Mouse (Mus musculus) intestine, embryonic 14.5 days (tissue): ENCODE results near the gene Cetn3. TPM values are rescaled to one million over a fixed set of nuclear protein-coding genes. Genes with fewer than 3 reads are reported as not detected.
A peak's percentile ranks its signal among the peaks of the same experiment; 100 is the strongest.

Experiments
- ATAC-seq: fragments of 200-750 bp; cut with Nextera tagmentation; replicated peaks from 2 replicates; pipeline ENCODE4 v1.8.0; 2017; ENCODE audit warnings: low read depth, moderate number of reproducible peaks, moderate TSS enrichment, moderate library complexity; ENCODE audit not compliant: low FRiP score, low TSS enrichment
- DNase-seq: peaks from one replicate; pipeline ENCODE4 v3.0.0-alpha.2; 2018; ENCODE audit warnings: low spot score
- H3K27ac ChIP-seq: fragments of 300-500 bp; sonication (generic); 2 replicates; pipeline ENCODE4 v1.5.1; 2014; ENCODE audit warnings: low read depth, mild to moderate bottlenecking, control low read depth
- H3K27me3 ChIP-seq: fragments of 300-500 bp; sonication (generic); replicated peaks from 2 replicates; pipeline ENCODE4 v1.6.1; 2014; ENCODE audit warnings: low read length, control low read depth; ENCODE audit not compliant: control insufficient read depth, insufficient read depth
- H3K36me3 ChIP-seq: fragments of 300-500 bp; sonication (generic); 2 replicates; pipeline ENCODE4 v1.6.1; 2014; ENCODE audit warnings: low read length, control low read depth; ENCODE audit not compliant: control insufficient read depth, insufficient read depth
- H3K4me1 ChIP-seq: fragments of 300-500 bp; sonication (generic); replicated peaks from 2 replicates; pipeline ENCODE4 v1.6.1; 2014; ENCODE audit warnings: low read length, control low read depth, mixed read lengths; ENCODE audit not compliant: control insufficient read depth, insufficient read depth
- H3K4me2 ChIP-seq: fragments of 300-500 bp; sonication (generic); 2 replicates; pipeline ENCODE4 v1.6.1; 2014; ENCODE audit warnings: low read length
- H3K4me3 ChIP-seq: fragments of 300-500 bp; sonication (generic); 2 replicates; pipeline ENCODE4 v1.5.1; 2014; ENCODE audit warnings: low read depth, low read length, control low read depth, mixed read lengths
- H3K9ac ChIP-seq: fragments of 300-500 bp; sonication (generic); 2 replicates; pipeline ENCODE4 v1.6.1; 2014; ENCODE audit warnings: mild to moderate bottlenecking, low read length
- H3K9me3 ChIP-seq: fragments of 300-500 bp; sonication (generic); 2 replicates; pipeline ENCODE4 v1.6.1; 2016; ENCODE audit warnings: low read length, control low read depth; ENCODE audit not compliant: control insufficient read depth
- WGBS: fragments of 180-500 bp; shearing (Covaris S2); extraction: QIAGEN DNeasy Blood & Tissue Kit; methylation state at CpG from one replicate; pipeline ENCODE4 v1.1.7; 2014; 5-methylcytosine and 5-hydroxymethylcytosine counted together
- polyA plus RNA-seq: library from polyadenylated mRNA; unstranded; fragments of >200 nt; fragmentation: Nextera tagmentation; extraction: Ambion mirVana; gene quantifications from 2 replicates; pipeline ENCODE4 v1.2.1, GENCODE M21; 2014

Gene Cetn3
- polyA plus RNA-seq, 1 experiment from 2014 or later: 224 TPM

DNA sequence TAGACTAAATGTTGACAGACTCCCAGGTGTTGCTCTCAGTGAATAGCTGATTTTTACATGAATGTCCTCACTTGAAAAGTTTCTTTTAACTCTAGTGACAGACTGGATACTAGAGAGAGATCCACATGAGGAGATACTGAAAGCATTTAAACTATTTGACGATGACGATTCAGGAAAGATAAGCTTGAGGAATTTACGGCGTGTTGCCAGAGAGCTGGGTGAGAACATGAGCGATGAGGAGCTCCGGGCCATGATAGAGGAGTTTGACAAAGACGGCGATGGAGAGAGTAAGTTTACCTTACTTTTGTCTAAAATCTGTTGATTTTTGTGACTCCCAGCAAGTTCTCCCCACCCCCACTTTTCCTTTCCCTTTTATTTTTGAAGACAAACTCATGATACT, 9.0 kb downstream of the Cetn3 start:
- H3K36me3 ChIP-seq: peaks cover 41% of the 10 kb centered on the region
- H3K27me3 ChIP-seq: no peaks in the 10 kb centered on the region
- no peak overlapping the region for H3K9ac ChIP-seq
- H3K9me3 ChIP-seq: no peaks in the 10 kb centered on the region
- no peaks in the 10 kb centered on the region for H3K4me1 ChIP-seq
- no peak overlapping the region for H3K27ac ChIP-seq
- ATAC-seq: no peak
- H3K4me3 ChIP-seq: no peak overlapping the region
- no peak overlapping the region for H3K4me2 ChIP-seq
- WGBS: 38% methylated on average over 8 of the region's 8 CpGs
- no peak for DNase-seq

DNA sequence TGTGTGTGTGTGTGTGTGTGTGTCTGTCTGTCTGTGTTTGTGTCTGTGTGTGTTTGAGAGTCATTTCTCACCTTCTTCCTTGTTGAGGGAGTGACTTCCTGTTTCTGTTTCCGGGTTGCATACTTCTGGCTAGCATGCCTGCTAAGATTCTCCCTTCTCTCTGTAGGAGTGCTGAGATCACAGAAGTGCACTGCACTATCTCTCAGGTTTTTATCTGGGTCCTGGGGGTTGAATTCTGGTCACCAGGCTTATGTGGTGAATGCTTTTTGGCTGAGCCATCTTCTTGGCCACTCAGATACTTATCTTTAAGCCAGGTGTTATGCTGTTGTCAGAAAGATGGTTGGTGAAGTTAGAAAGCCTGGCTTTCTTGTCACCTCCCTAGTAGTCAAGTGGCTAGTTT, 11.0 kb downstream of the Cetn3 start:
- no peak overlapping the region for H3K4me2 ChIP-seq
- 29% methylated on average over 1 of the region's 1 CpGs for WGBS
- no peaks in the 10 kb centered on the region for H3K27me3 ChIP-seq
- H3K36me3 ChIP-seq: peaks cover 24% of the 10 kb centered on the region
- no peak overlapping the region for H3K27ac ChIP-seq
- no peak overlapping the region for H3K4me3 ChIP-seq
- 0 out of 2 replicates have a peak, but pooled peaks cover under 1% of the 10 kb centered on the region for H3K4me1 ChIP-seq
- DNase-seq: no peak
- no peaks in the 10 kb centered on the region for H3K9me3 ChIP-seq
- no peak overlapping the region for H3K9ac ChIP-seq
- ATAC-seq: no peak

DNA sequence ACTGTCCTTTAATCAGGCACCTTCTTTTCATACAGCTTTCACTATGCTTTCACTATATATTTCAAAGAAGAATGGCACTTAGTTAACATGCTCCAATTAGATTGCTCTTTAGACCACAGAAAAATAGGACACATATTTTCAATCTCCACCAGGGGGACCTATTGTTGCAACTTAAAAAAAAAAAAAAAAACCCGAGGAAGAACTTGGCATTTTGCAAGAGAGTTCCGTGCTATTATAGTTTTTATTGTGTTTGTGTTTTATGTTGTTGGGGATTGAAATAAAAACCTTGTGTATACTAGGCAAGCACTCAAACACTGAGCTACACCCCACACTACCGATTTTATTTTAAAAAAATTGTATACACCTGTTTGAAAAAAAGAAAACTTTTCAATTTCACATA, 18.2 kb downstream of the Cetn3 start:
- H3K4me3 ChIP-seq: no peak overlapping the region
- DNase-seq (no peak), ATAC-seq (no peak)
- H3K27ac ChIP-seq: no peak overlapping the region
- H3K4me2 ChIP-seq: no peak overlapping the region
- 0 out of 2 replicates have a peak, but pooled peaks cover 5% of the 10 kb centered on the region for H3K4me1 ChIP-seq
- H3K9me3 ChIP-seq: no peaks in the 10 kb centered on the region
- H3K9ac ChIP-seq: no peak overlapping the region
- H3K36me3 ChIP-seq: no peaks in the 10 kb centered on the region
- WGBS: 42% methylated on average over 3 of the region's 3 CpGs
- H3K27me3 ChIP-seq: no peaks in the 10 kb centered on the region

DNA sequence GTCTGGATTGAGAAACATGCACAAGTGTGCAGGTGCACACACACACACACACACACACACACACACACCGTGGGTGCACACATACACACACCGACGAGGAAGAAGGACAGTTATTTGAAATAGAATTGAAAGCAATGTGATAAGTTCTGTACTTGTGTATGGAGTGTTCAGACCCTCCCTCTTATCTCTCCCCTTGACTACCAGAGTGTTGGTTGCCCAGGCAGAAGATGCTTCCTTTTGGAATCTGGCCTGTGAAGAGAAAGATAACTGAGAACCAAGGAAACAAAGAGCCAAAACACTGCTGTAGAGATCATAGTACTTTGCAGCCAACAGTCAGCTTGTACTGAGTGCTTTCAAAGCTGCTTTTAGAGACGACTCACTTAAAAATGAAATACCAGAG, 20.8 kb downstream of the Cetn3 start:
- H3K9me3 ChIP-seq: no peaks in the 10 kb centered on the region
- no peak overlapping the region for H3K4me3 ChIP-seq
- H3K27me3 ChIP-seq: no peaks in the 10 kb centered on the region
- DNase-seq: no peak
- 0 out of 2 replicates have a peak, but pooled peaks cover 5% of the 10 kb centered on the region for H3K4me1 ChIP-seq
- H3K4me2 ChIP-seq: no peak overlapping the region
- 87% methylated on average over 4 of the region's 4 CpGs for WGBS
- no peaks in the 10 kb centered on the region for H3K36me3 ChIP-seq
- H3K27ac ChIP-seq: no peak overlapping the region
- no peak for ATAC-seq
- H3K9ac ChIP-seq: no peak overlapping the region

DNA sequence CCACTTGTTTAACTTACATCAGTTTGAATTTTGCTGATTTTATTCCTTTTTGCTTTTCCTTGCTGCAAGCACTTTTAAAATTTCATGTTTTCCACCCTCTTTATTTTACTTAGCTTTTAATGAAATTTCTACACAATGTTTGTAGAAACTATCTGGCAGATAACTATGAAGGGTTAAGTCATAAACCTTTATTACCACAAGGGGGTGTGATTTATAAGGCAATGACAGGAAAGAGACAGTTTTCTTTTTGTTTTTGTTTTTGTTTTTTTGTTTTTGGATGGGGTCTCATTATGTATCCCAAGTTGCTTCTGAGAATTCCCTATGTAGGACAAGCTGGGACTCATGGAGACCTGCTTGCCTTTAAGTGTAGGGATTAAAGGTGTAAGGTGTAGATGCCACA, 39.9 kb downstream of the Cetn3 start:
- no peak overlapping the region for H3K9ac ChIP-seq
- no peak overlapping the region for H3K27ac ChIP-seq
- no peak overlapping the region for H3K4me3 ChIP-seq
- H3K27me3 ChIP-seq: no peaks in the 10 kb centered on the region
- ATAC-seq (no peak), DNase-seq (no peak)
- H3K36me3 ChIP-seq: no peaks in the 10 kb centered on the region
- H3K4me1 ChIP-seq: peaks cover under 1% of the 10 kb centered on the region; the same call in 1 of the 2 replicates
- no peak overlapping the region for H3K4me2 ChIP-seq
- no peaks in the 10 kb centered on the region for H3K9me3 ChIP-seq

DNA sequence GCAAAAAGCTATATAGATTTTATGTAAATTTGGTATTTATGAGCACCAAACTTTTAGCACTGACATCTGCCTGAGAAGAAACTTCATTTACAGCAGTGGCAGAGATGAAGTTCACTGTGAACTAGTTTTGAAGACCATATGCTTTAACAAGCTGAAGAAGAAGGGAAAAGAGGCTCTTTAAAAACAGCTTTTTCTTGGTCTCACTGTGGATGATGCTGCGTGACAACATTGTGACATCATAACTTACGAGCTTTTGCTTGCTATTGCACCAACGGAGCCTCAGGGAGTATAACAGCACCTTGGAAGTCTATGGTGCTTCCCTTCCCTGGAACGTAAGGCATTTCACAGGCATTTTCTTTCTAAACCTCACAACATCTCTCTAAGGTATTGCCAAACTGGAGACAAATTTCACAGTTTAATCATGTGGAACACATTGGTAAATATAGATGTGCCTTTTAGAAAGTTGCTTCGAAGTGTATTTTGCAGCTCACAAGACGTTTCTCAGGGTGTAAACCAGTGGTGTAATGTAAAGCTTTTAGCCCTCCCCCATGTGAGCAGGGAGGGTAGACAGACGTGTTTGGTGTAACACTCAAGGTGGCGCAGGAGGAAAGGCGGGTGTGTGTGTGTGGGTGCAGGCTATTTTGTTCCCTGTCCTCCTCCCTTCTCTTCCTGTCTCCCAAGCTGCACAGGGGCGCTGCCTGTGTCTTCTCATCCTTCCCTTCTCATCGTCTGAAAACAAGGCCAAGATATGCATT, 41.9 kb downstream of the Cetn3 start:
- no peaks in the 10 kb centered on the region for H3K9me3 ChIP-seq
- H3K4me1 ChIP-seq: peaks cover 6% of the 10 kb centered on the region; the same call in 1 of the 2 replicates
- no peak overlapping the region for H3K4me2 ChIP-seq
- H3K36me3 ChIP-seq: no peaks in the 10 kb centered on the region
- ATAC-seq: no peak
- no peak overlapping the region for H3K9ac ChIP-seq
- 67% methylated on average over 11 of the region's 11 CpGs for WGBS
- H3K4me3 ChIP-seq: no peak overlapping the region
- no peaks in the 10 kb centered on the region for H3K27me3 ChIP-seq
- no peak overlapping the region for H3K27ac ChIP-seq
- no peak for DNase-seq

DNA sequence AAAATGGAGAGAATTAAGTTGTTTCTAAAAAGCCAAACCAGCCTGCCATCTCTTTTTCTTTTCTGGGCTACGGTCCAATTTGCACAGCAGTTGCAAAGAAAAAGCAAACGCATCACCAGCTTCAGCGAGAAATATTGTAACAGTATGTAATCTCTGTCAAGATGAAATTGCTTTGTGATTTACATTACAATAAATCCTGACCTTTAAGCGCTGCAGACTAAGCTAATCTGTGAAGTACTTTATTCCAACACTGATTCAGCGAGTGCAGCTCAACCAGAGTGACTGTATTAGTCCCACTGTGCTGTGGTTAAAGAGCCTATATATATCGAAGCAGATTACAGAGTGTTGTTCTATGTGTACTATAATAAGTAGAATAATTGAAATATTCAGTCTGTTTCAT, 45.6 kb downstream of the Cetn3 start:
- no peak for ATAC-seq
- WGBS: 37% methylated on average over 6 of the region's 6 CpGs

DNA sequence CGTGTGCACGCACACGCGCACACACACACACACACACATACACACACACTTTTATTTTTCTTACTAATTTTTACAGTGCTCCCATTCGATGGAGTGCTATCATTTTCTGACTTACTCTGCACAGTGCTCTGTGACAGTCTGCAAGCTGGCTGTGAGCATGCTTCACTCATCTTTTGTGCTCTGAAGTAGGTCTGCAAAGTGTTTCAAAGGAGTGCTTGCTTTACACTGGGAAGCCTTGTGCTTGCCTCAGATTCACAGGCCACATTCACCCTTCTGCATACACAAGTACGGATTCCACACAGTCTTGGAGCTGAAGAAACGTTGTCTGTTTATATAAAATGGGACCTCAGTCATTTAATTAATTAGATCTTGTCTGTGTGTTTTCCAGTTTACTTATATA, 49.0 kb downstream of the Cetn3 start:
- Histone ChIP-seq H3K4me1 (peaks cover 6% of the 10 kb centered on the region; the same call in 1 of the 2 replicates), H3K9me3 (no peaks in the 10 kb centered on the region), H3K4me3 (no peak overlapping the region), H3K27me3 (no peaks in the 10 kb centered on the region), H3K4me2 (no peak overlapping the region), H3K36me3 (no peaks in the 10 kb centered on the region), H3K27ac (no peak overlapping the region), H3K9ac (no peak overlapping the region)
- ATAC-seq: no peak
- WGBS: 80% methylated on average over 7 of the region's 7 CpGs
- DNase-seq: no peak

More for the DNA sequence above, 45.6 kb downstream of the Cetn3 start:
- Histone ChIP-seq H3K9ac (no peak overlapping the region), H3K27me3 (no peaks in the 10 kb centered on the region), H3K36me3 (no peaks in the 10 kb centered on the region), H3K4me2 (no peak overlapping the region), H3K4me3 (no peak overlapping the region), H3K9me3 (no peaks in the 10 kb centered on the region), H3K27ac (0 out of 2 replicates have a peak overlapping the region, but pooled peaks have one; percentile 22), H3K4me1 (peaks cover 6% of the 10 kb centered on the region; the same call in 1 of the 2 replicates)
- no peak for DNase-seq
